Mouse (Mus musculus): ENCODE results near the gene Rnf5. TPM values are rescaled to one million over a fixed set of nuclear protein-coding genes. Genes with fewer than 3 reads are reported as not detected.
A peak's percentile ranks its signal among the peaks of the same experiment; 100 is the strongest.

The Rnf5 gene
- total RNA-seq, 2 experiments from 2014 or later, result 72.1 to 80.3 TPM

DNA sequence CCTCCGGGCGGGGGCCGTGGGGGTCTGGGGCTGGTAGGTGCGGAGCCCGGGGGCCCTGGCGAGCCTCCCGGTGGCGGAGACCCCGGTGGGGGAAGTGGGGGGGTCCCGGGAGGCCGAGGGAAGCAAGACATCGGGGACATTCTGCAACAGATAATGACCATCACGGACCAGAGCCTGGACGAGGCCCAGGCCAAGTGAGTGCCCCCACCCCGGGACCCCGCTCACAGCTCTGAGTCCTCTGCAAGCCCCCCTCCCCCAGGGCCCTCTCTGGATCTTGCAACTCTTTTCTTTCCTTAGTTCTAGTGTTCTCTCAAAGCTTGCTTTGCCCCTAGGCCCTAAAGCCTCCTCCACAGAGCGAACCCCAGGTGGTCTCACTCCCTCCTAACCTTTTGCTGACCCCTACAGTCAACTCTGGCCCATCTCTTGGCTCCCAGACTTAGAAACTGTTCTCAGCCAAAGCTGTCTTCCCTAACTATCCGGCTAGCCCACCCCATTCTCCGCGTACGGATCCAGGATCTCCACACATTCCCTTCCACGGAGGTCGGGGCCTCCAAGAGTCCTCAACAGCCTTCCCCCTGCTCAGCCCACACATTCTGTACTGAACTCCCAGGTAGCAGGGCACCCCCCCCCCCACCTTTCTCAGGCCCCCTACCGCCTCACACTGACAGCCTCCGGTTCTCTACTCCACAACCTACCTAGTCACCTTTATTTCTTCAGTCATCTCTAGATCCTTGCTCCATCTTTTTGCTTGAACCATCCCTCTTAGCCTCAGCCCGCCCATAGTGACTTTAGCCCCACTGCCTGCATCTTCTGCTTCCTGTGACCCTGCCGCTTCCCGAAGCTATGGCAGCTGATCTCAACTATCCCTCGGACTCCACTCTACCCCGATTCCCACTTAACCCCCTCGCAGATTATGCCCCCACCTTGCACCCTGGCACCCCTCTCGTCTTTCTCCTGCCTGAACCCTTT lies 10.6 kb downstream of the Rnf5 start:
- no peak for TF ChIP-seq CTCF (conservative IDR thresholded peaks at IDR 0.05)
- peak overlapping the region; percentile 84 for H3K4me3 ChIP-seq
- no peak for DNase-seq (ENCODE audit: low spot score in 2 of 2)
- H3K27ac ChIP-seq, result peak overlapping the region; percentile 99

DNA sequence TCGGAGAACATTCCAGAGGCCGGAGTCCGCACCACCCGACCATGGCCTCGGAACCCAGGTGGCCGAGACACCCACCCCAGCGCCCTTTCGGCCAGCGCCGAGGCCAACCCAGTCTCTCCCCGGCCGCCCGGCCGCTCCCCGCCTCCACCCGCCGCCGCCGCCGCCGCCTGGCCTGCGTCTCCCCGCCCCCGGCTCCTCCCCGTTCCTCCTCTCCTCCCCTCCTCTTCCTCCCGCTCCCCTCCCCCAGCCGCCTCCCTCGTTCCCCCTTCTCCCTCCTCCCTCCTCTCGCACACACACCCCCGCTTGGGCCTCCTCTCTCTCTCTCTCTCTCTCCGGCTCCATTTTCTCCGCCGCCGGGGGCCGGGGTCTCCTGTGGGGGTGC lies 11.5 kb downstream of the Rnf5 start:
- peak overlapping the region; percentile 99 for H3K27ac ChIP-seq
- DNase-seq (ENCODE audit: low spot score in 2 of 2), result peak; percentile 84 to 89
- peak overlapping the region; percentile 84 for H3K4me3 ChIP-seq
- no peak for TF ChIP-seq CTCF (conservative IDR thresholded peaks at IDR 0.05)

- TF ChIP-seq CTCF (conservative IDR thresholded peaks at IDR 0.05), result no peak
- Histone ChIP-seq H3K27ac (peak within 1 kb of the TSS; percentile 99), H3K4me3 (peak within 1 kb of the TSS; percentile 84)
- DNase-seq (ENCODE audit: low spot score in 2 of 2), result no peak
Observed at GRCm38 (mm10) chr17:34591029-34591993, 12.2 kb downstream of the Rnf5 start, which contains the start of gene Pbx2. Gene Pbx2 (plus strand): TSS chr17:34591266.

DNA sequence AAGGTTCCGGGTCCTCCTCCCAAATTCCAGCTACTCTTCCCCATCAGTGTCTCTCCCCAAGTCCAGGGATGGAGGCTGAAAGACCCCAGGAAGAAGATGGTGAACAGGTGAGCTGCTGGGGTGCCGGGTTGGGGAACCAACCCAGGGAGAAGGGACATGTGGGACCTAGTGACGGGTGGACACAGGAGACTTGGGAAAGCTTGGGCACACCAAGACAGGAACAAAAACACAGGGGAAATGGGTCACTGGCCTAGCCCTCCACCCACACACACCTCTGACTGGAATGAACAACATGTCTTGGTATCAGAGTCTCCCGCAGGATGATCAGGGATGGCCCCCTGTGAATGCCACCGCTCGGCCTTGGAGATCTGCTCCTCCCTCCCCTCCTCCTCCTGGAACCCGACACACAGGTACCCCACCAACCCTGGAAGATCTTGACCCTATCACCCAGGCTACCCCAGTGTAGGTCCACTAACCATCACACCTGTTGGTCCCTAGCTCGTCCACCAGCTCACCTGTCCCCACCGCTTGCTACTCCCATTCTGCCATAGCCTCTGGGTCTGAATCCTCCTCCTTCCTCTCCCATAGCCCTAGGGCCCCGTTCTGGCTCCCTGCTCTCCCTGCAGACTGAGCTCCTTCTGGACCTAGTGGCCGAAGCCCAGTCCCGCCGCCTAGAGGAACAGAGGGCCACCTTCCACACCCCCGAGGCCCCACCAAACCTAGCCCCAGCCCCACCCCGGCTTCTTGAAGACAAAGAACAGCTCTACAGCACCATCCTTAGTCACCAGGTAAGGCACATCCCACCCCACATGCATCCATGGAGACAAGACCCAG lies 13.1 kb downstream of the Rnf5 start:
- no peak overlapping the region; the same call in 1 of the 2 replicates for H3K4me3 ChIP-seq
- no peak for DNase-seq (ENCODE audit: low spot score in 2 of 2)
- H3K27ac ChIP-seq, result peak overlapping the region; percentile 99
- TF ChIP-seq CTCF (conservative IDR thresholded peaks at IDR 0.05), result no peak

- Histone ChIP-seq H3K4me3 (no peak within 1 kb of the TSS; the same call in 1 of the 2 replicates), H3K27ac (peak within 1 kb of the TSS; percentile 64)
- no peak for DNase-seq (ENCODE audit: low spot score in 2 of 2)
- TF ChIP-seq CTCF (conservative IDR thresholded peaks at IDR 0.05), result no peak
Observed at GRCm38 (mm10) chr17:34589681-34590101, 13.8 kb downstream of the Rnf5 start, which contains the start of gene Gpsm3. Gene Gpsm3 (plus strand): TSS chr17:34589806.

GRCm38 (mm10) chr17:34589206-34589605 lies 14.3 kb downstream of the Rnf5 start:
- H3K27ac ChIP-seq, result peak overlapping the region; percentile 64; the same call in 1 of the 2 replicates
- no peak for DNase-seq (ENCODE audit: low spot score in 2 of 2)
- no peak overlapping the region for H3K4me3 ChIP-seq
- no peak for TF ChIP-seq CTCF (conservative IDR thresholded peaks at IDR 0.05)

DNA sequence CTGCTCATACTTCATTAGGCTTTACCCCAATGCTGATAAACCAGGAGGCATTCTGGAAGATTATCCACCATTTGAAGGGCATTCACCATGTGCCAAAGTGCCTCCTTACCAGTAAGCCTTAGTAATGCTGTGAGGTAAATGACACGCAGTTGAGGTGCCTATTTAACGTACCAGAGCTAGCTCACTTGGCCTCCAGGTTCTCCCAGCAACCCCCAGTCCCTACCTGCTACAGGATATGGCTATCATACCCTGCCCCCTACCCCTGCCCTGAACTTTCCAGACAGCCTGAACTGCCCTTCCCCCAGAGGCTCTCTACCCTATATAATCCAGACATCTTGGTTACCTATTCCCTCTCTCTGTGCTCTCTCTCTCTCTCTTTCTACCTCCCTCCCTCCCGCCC lies 14.7 kb downstream of the Rnf5 start:
- Histone ChIP-seq H3K4me3 (no peak overlapping the region), H3K27ac (no peak overlapping the region)
- no peak for DNase-seq (ENCODE audit: low spot score in 2 of 2)
- no peak for TF ChIP-seq CTCF (conservative IDR thresholded peaks at IDR 0.05)

DNA sequence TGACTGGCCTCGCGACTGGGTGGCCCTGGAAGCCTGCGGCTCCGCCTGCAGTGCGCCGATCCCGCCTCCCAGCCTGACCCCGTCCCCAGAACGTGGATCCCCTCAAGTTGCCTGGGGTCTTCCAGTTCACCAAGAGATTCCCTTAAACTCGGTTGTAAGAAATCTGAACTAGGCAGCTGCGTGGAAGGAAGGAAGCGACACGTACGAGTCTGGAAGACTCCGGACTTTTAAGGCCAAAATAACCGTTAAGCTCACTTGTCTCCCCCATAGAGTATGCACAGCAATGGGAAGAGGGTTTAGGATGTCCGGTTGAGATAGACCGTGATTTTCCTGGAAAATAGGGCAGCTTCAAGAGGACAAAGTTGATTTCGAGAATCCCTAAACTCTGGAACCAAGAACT lies 15.7 kb downstream of the Rnf5 start:
- peak overlapping the region; percentile 97 for H3K27ac ChIP-seq
- peak overlapping the region; percentile 93 for H3K4me3 ChIP-seq
- no peak for TF ChIP-seq CTCF (conservative IDR thresholded peaks at IDR 0.05)
- DNase-seq (ENCODE audit: low spot score in 2 of 2), result no peak

GRCm38 (mm10) chr17:34587423-34587811 lies 16.1 kb downstream of the Rnf5 start:
- peak; percentile 96 to 99 for DNase-seq (ENCODE audit: low spot score in 2 of 2)
- peak overlapping the region; percentile 93 for H3K4me3 ChIP-seq
- TF ChIP-seq CTCF (conservative IDR thresholded peaks at IDR 0.05), result no peak
- H3K27ac ChIP-seq, result peak overlapping the region; percentile 97

DNA sequence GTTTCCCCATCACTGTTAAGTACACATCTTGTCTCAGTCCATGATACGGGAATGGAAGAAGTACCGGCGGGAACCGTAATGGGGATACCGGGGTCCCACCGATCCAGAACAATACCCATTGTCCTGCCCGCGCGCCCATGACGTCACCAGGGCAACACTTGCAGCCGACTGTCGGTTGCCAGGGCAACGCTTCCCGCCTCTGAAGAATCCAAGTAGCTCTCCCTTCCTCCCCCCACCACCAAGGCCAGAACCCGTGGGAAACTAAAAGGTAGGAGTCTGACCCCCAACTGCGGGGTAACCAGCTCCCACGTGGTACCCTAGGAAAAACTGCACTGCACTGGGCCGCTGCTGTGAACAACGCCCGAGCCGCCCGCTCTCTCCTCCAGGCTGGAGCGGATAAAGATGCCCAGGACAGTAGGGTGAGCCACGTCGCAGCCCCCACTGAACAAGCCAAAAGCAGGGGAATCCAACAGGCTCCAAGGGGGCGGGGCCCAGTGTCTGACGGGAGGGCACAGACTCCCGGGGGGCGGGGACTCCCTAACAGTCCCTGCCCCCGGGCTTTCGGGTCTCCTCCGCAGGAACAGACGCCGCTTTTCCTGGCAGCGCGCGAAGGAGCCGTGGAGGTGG lies 16.6 kb downstream of the Rnf5 start:
- DNase-seq (ENCODE audit: low spot score in 2 of 2), result peak; percentile 84 to 88
- H3K4me3 ChIP-seq, result peak overlapping the region; percentile 93

More for the DNA sequence above, 16.6 kb downstream of the Rnf5 start:
- H3K27ac ChIP-seq, result peak overlapping the region; percentile 97
- no peak for TF ChIP-seq CTCF (conservative IDR thresholded peaks at IDR 0.05)

Data from layer of hippocampus, adult 2 months (tissue).